Mouse (Mus musculus) cerebellum, adult (tissue): Measurements from ENCODE around the gene Loxl3.

Experiments
- ATAC-seq: cut with Nextera tagmentation; 2 replicates; pipeline ENCODE4 v1.9.2; 2017; ENCODE audit warnings: mild to moderate bottlenecking, moderate library complexity, mixed read lengths; ENCODE audit not compliant: insufficient number of reproducible peaks, low FRiP score, low TSS enrichment

The Loxl3 gene

GRCm38 (mm10) chr6:83083497-83083896 is 49.5 kb downstream of the Loxl3 start:
- ATAC-seq, result no peak

GRCm38 (mm10) chr6:83084477-83084876 is 50.5 kb downstream of the Loxl3 start:
- ATAC-seq, result no peak

GRCm38 (mm10) chr6:83086121-83087035 is 52.4 kb downstream of the Loxl3 start, which contains the start of gene Lbx2:
Gene Lbx2, plus strand, starts transcription at chr6:83086367.
- ATAC-seq, result no peak

- ATAC-seq, result no peak
Measured at GRCm38 (mm10) chr6:83087205-83087925, 53.4 kb downstream of the Loxl3 start.

- no peak for ATAC-seq
Measured at GRCm38 (mm10) chr6:83087926-83088260, 53.9 kb downstream of the Loxl3 start.

- ATAC-seq, result no peak
Measured at GRCm38 (mm10) chr6:83092416-83093127, 58.6 kb downstream of the Loxl3 start.

GRCm38 (mm10) chr6:83095968-83096367 is 62.0 kb downstream of the Loxl3 start:
- ATAC-seq, result no peak

GRCm38 (mm10) chr6:83098411-83098810 is 64.4 kb downstream of the Loxl3 start:
- ATAC-seq, result no peak

GRCm38 (mm10) chr6:83101316-83101687 is 67.3 kb downstream of the Loxl3 start, which contains the start of the genes Ccdc142 and Gm42688:
Gene Ccdc142, plus strand, starts transcription at chr6:83101601.
Gene Gm42688, plus strand, starts transcription at chr6:83101617.
- ATAC-seq, result peak; percentile 95

- ATAC-seq, result peak; percentile 64
Measured at GRCm38 (mm10) chr6:83101688-83102556, 67.9 kb downstream of the Loxl3 start.
